Mouse (Mus musculus) heart, postnatal 4 days (tissue): ENCODE results near the gene Kcnj5. TPM values are rescaled to one million over a fixed set of nuclear protein-coding genes. Genes with fewer than 3 reads are reported as not detected.

Source experiments
- DNase-seq: peaks from one replicate; pipeline ENCODE4 v3.0.0; 2021
- total RNA-seq, 2 experiments: library from RNA; stranded (reverse); gene quantifications; 2 replicates each; pipeline ENCODE4 v1.2.3; 2021

Kcnj5 gene
- total RNA-seq, 2 experiments from 2014 or later, result 41.6 to 43.6 TPM

GRCm38 (mm10) chr9:32315999-32316398 lies 28.2 kb downstream of the Kcnj5 start:
- no peak for DNase-seq

GRCm38 (mm10) chr9:32314071-32314470 lies 30.1 kb downstream of the Kcnj5 start:
- peak; percentile 73 for DNase-seq

- no peak for DNase-seq
Measured at GRCm38 (mm10) chr9:32312208-32312607, 31.9 kb downstream of the Kcnj5 start.

- DNase-seq, result peak; percentile 21
Measured at GRCm38 (mm10) chr9:32311786-32312185, 32.4 kb downstream of the Kcnj5 start.

- DNase-seq, result no peak
Measured at GRCm38 (mm10) chr9:32302501-32303150, 41.5 kb downstream of the Kcnj5 start.

GRCm38 (mm10) chr9:32295061-32295800 lies 48.9 kb downstream of the Kcnj5 start:
- DNase-seq, result no peak

GRCm38 (mm10) chr9:32292686-32293085 lies 51.5 kb downstream of the Kcnj5 start:
- peak; percentile 43 for DNase-seq

- DNase-seq, result no peak
Measured at GRCm38 (mm10) chr9:32291618-32292017, 52.5 kb downstream of the Kcnj5 start.

- DNase-seq, result no peak
Measured at GRCm38 (mm10) chr9:32283591-32283990, 60.6 kb downstream of the Kcnj5 start.

GRCm38 (mm10) chr9:32280456-32280855 lies 63.7 kb downstream of the Kcnj5 start:
- DNase-seq, result no peak

GRCm38 (mm10) chr9:32279789-32280188 lies 64.4 kb downstream of the Kcnj5 start:
- no peak for DNase-seq

GRCm38 (mm10) chr9:32278052-32278451 lies 66.1 kb downstream of the Kcnj5 start:
- no peak for DNase-seq

GRCm38 (mm10) chr9:32271896-32272444 lies 72.2 kb downstream of the Kcnj5 start:
- peak; percentile 83 for DNase-seq

Other genes with a start within 250 kb of the Kcnj5 start
- 10 to 100 TPM; 41.0 to 43.9 TPM for gene Arhgap32, start 228.2 kb downstream of the Kcnj5 start, total RNA-seq
- gene Kcnj1, start 28.1 kb upstream of the Kcnj5 start, total RNA-seq, result not detected
- 10 to 100 TPM; 38.9 to 41.1 TPM for gene Fli1, start 198.5 kb upstream of the Kcnj5 start, total RNA-seq